Mouse (Mus musculus) myocyte (in vitro differentiated cells): Measurements from ENCODE around the gene Hoxc6.
A peak's percentile ranks its signal among the peaks of the same experiment; 100 is the strongest.

ENCODE experiments used
- CEBPB ChIP-seq: IDR thresholded peaks from 2 replicates; pipeline ENCODE4 v1.6.1; 2011; ENCODE audit warnings: mild to moderate bottlenecking, moderate library complexity; ENCODE audit not compliant: poor library complexity, insufficient read depth, severe bottlenecking
- E2F4 ChIP-seq: IDR thresholded peaks from one replicate; pipeline ENCODE4 v1.6.1; 2011; ENCODE audit warnings: mild to moderate bottlenecking, control low read depth, moderate library complexity; ENCODE audit not compliant: insufficient read depth
- MAX ChIP-seq: IDR thresholded peaks from one replicate; pipeline ENCODE4 v1.6.1; 2011; ENCODE audit warnings: low read depth, mild to moderate bottlenecking, control low read depth
- MYOD1 ChIP-seq, 3 experiments: IDR thresholded peaks; one replicate each; pipeline ENCODE4 v1.6.1; 2011; ENCODE audit warnings: control low read depth in 2 of 3, low read depth in 2 of 3, mild to moderate bottlenecking in 2 of 3, moderate library complexity in 1 of 3; ENCODE audit not compliant: insufficient read length in 2 of 3, control insufficient read depth in 1 of 3
- MYOG ChIP-seq, 3 experiments: IDR thresholded peaks; one replicate each; pipeline ENCODE4 v1.6.1; 2011; ENCODE audit warnings: control low read depth in 2 of 3, low read depth in 2 of 3, mild to moderate bottlenecking in 2 of 3; ENCODE audit not compliant: insufficient read length in 2 of 3, control insufficient read depth in 1 of 3, insufficient read depth in 1 of 3
- POLR2A ChIP-seq: IDR thresholded peaks from one replicate; pipeline ENCODE4 v1.6.1; 2011; ENCODE audit warnings: low read depth, mild to moderate bottlenecking, control low read depth, moderate library complexity; ENCODE audit not compliant: insufficient read length
- POLR2AphosphoS2 ChIP-seq: IDR thresholded peaks from one replicate; pipeline ENCODE4 v1.6.1; 2011; ENCODE audit warnings: low read depth, control low read depth; ENCODE audit not compliant: insufficient read length
- REST ChIP-seq: IDR thresholded peaks from one replicate; pipeline ENCODE4 v1.6.1; 2011; ENCODE audit warnings: mild to moderate bottlenecking, control low read depth, moderate library complexity; ENCODE audit not compliant: insufficient read depth, insufficient read length
- SRF ChIP-seq: IDR thresholded peaks from one replicate; pipeline ENCODE4 v1.6.1; 2011; ENCODE audit warnings: low read depth; ENCODE audit not compliant: control insufficient read depth, insufficient read length
- TCF12 ChIP-seq: IDR thresholded peaks from one replicate; pipeline ENCODE4 v1.6.1; 2011; ENCODE audit warnings: mild to moderate bottlenecking, control low read depth; ENCODE audit not compliant: poor library complexity, insufficient read depth, severe bottlenecking
- TCF3 ChIP-seq: IDR thresholded peaks from one replicate; pipeline ENCODE4 v1.6.1; 2011; ENCODE audit warnings: low read depth, control low read depth; ENCODE audit not compliant: insufficient read length
- USF1 ChIP-seq: IDR thresholded peaks from one replicate; pipeline ENCODE4 v1.6.1; 2011; ENCODE audit warnings: low read depth, mild to moderate bottlenecking, control low read depth, moderate library complexity

DNA sequence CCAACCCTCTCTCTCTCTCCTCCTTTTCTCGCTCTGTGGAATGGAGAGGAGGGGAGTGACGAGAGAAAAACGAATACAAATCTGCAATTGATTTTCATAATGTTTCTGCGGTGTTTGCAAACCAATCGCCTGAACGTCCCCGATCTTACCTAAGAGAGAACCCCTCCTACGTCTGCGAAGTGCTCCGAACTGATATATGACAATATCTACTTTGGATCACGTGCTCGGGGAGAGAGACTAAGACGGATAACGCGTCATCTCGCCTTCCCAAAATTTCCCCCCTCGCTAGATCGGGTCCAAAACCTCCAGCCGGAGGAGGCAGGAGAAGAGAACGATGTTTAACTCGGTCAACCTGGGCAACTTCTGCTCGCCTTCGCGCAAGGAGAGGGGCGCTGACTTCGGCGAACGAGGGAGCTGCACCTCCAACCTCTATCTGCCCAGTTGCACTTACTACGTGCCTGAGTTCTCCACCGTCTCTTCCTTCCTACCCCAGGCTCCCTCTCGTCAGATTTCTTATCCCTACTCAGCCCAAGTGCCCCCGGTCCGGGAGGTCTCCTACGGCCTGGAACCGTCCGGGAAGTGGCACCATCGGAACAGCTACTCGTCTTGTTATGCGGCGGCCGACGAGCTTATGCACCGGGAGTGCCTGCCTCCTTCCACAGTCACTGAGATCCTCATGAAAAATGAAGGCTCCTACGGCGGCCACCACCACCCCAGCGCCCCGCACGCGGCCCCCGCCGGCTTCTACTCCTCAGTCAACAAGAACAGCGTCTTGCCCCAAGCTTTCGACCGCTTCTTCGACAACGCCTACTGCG is 43.7 kb upstream of the Hoxc6 start, which contains the start of gene Hoxc11:
- TF ChIP-seq POLR2AphosphoS2 (peak; percentile 85), E2F4 (no peak), POLR2A (peak; percentile 68), USF1 (peak; percentile 94), MAX (no peak), CEBPB (no peak), SRF (no peak), MYOG (IDR thresholded peaks at IDR 0.05; ENCODE audit: control insufficient read depth in 1 of 3, insufficient read depth in 1 of 3, insufficient read length in 2 of 3, low read depth in 2 of 3) (no peak), TCF3 (no peak), TCF12 (no peak), MYOD1 (IDR thresholded peaks at IDR 0.05; ENCODE audit: control insufficient read depth in 1 of 3, insufficient read length in 2 of 3, low read depth in 2 of 3) (no peak), REST (no peak)
